Mouse (Mus musculus) cerebellum, adult 2 months (tissue): ENCODE data around the gene Ptgis. TPM values are rescaled to one million over a fixed set of nuclear protein-coding genes. Genes with fewer than 3 reads are reported as not detected.
A peak's percentile ranks its signal among the peaks of the same experiment; 100 is the strongest.

Experiments
- DNase-seq, 2 experiments: peaks; one replicate each; pipeline ENCODE4 v3.0.0; 2021
- H3K27ac ChIP-seq: fragments of 200-500 bp; 2 replicates; pipeline ENCODE4 v1.5.1; 2012; ENCODE audit warnings: low read length, control low read depth, inconsistent platforms; ENCODE audit not compliant: insufficient read depth
- H3K27me3 ChIP-seq: fragments of 200-500 bp; 2 replicates; pipeline ENCODE4 v1.6.1; 2012; ENCODE audit warnings: inconsistent platforms, mild to moderate bottlenecking, low read length, moderate library complexity; ENCODE audit not compliant: control insufficient read depth, insufficient read depth
- H3K4me1 ChIP-seq: fragments of 200-500 bp; 2 replicates; pipeline ENCODE4 v1.6.1; 2011; ENCODE audit warnings: low read length; ENCODE audit not compliant: control insufficient read depth, insufficient read depth
- H3K4me3 ChIP-seq: fragments of 200-500 bp; replicated peaks from 2 replicates; pipeline ENCODE3; 2011; ENCODE audit warnings: mild to moderate bottlenecking, low read depth, low read length, control low read depth; ENCODE audit not compliant: insufficient read depth
- CTCF ChIP-seq: fragments of 200-500 bp; IDR thresholded peaks from 2 replicates; pipeline ENCODE4 v1.5.1; 2011; ENCODE audit warnings: low read depth, mild to moderate bottlenecking, control low read depth, low read length, moderate library complexity, borderline replicate concordance; ENCODE audit not compliant: insufficient read depth
- POLR2A ChIP-seq: fragments of 200-500 bp; IDR thresholded peaks from 2 replicates; pipeline ENCODE4 v1.6.1; 2011; ENCODE audit warnings: low read length, control low read depth, borderline replicate concordance; ENCODE audit not compliant: insufficient read depth
- WGBS: fragments of 180-500 bp; shearing (Covaris S2); methylation state at CpG from one replicate; pipeline ENCODE4 v1.1.7; 2018; 5-methylcytosine and 5-hydroxymethylcytosine counted together
- polyA plus RNA-seq: library from polyadenylated mRNA; depleted of rRNA; stranded (reverse); fragments of >200 nt; gene quantifications from 2 replicates; pipeline ENCODE4 v1.2.3, GENCODE M21; 2012

Gene Ptgis
- polyA plus RNA-seq, 1 experiment, result 2.0 TPM

DNA sequence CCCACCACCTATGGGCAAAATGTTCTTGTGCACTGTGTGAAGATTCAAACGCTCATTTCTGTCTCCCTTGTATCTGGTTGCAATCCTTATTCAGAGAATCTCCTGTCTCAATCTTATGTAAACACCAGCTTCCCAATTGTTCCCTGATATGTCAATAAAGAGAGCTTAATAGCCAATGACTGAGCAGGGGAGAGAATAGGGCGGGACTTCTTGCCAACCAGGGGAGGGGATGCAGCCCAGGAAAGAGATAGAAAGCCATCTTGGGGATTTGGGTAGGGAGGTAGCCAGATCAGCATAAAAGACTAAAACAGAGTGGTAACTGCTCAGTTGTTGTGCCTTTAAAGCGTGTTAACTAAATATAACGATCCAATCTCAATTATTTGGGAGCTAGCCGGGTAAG lies 19.7 kb downstream of the Ptgis start:
- Histone ChIP-seq H3K4me3 (no peak overlapping the region), H3K27me3 (no peaks in the 10 kb centered on the region), H3K4me1 (no peaks in the 10 kb centered on the region), H3K27ac (no peak overlapping the region)
- DNase-seq, result no peak
- TF ChIP-seq CTCF (no peak), POLR2A (no peak)
- 81% methylated on average over 5 of the region's 5 CpGs for WGBS

DNA sequence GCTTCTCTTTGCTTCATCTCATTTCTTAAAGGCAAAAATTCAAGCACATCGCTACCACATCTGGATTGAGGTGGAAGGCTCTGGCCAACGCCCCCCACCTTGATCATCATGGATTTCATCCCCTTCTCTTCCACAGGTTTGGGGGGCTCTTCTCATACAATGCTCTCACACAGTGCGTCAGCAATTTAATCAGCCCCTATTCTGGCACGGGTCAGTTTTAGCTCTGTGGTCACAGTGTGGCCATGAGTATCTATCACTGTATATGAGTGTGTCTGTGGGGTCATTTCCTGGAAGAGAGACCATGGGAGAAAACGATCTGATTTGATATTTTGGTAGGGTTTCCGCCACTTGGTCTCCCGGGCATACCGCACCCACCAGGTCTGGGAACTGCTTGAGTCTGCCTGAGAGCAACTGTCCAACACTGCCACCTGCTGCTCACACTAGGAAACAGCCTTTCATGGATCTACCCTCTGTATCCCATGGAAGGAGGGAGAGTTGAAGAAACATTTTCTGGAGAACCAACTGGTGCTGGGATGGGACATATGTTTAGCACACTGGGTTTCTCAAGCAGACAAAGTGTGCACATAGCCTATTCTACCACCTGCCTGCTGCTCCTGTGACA lies 21.1 kb downstream of the Ptgis start:
- peak; percentile 99 for TF ChIP-seq CTCF
- TF ChIP-seq POLR2A, result no peak
- Histone ChIP-seq H3K27ac (no peak overlapping the region), H3K27me3 (no peaks in the 10 kb centered on the region), H3K4me3 (no peak overlapping the region), H3K4me1 (no peaks in the 10 kb centered on the region)
- DNase-seq, result peak; percentile 78 to 86
- WGBS, result 32% methylated on average over 8 of the region's 8 CpGs

DNA sequence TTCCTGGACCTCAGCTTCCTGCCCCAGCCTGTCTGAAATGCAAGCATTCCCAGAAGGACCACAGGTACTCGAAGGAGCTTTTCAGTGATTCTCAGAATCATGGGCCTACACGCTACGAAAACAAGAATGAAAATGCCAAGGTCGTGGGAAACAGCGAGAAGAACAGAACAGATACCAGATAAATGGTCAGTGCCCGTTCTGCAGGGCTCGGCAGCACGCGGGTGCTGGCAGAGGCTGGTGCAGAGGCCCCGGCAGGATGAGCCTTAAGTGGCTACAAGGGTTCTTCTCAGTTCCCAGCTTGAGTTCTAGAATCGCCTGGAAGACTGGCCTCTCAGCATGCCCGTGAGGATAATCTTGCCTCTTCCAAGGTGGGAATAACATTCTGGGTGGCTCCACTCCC lies 26.7 kb downstream of the Ptgis start:
- no peak overlapping the region for H3K27ac ChIP-seq
- H3K27me3 ChIP-seq, result no peaks in the 10 kb centered on the region
- WGBS, result 95% methylated on average over 12 of the region's 12 CpGs
- no peak overlapping the region for H3K4me3 ChIP-seq
- TF ChIP-seq POLR2A, result no peak
- no peak for TF ChIP-seq CTCF
- no peak for DNase-seq
- peaks cover 10% of the 10 kb centered on the region for H3K4me1 ChIP-seq

DNA sequence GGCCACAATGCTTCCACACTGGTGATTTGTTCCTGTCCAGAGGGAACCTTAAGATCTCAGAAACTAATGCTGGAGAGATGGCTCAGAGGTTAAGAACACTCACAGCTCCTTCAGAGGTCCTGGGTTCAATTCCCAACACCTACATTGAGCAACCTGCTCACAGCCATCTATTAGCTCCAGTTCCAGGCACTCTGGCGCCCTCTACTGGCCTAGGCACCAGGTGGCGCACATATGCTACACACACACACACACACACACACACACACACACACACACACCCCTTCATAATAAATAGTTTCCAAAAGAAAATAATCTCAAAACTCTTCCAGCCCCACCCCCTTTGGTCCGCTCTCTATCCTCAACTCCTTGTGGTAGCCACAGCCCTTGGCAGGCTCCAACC lies 27.3 kb downstream of the Ptgis start:
- Histone ChIP-seq H3K4me3 (no peak overlapping the region), H3K27me3 (no peaks in the 10 kb centered on the region), H3K4me1 (peaks cover 10% of the 10 kb centered on the region), H3K27ac (no peak overlapping the region)
- no peak for TF ChIP-seq POLR2A
- peak; percentile 11; the same call in 1 of the 2 replicates for TF ChIP-seq CTCF
- WGBS, result 89% methylated on average over 3 of the region's 3 CpGs
- DNase-seq, result no peak

DNA sequence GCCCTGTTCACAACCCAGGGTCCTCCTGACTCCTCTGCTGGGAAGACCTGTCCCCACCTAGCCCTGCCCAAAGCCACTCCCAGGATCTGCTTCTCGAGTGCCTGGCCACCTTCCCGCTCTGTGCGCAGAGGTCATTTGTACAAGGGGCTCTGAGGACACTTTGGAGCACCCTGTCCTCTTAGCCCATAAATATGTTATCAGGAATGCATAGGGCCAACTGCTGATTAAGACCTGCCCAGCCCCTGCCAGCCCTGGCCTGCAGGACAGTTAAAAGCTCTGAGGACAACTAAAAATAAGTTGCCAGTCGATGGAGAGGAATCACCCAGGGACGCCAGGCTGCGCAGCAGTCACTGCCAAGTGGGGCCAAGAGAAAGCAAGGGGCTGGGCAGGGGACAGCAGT lies 27.9 kb downstream of the Ptgis start:
- TF ChIP-seq POLR2A, result no peak
- no peak for TF ChIP-seq CTCF
- DNase-seq, result no peak
- 90% methylated on average over 6 of the region's 6 CpGs for WGBS
- Histone ChIP-seq H3K27me3 (no peaks in the 10 kb centered on the region), H3K4me3 (no peak overlapping the region), H3K4me1 (peaks cover 10% of the 10 kb centered on the region), H3K27ac (no peak overlapping the region)

DNA sequence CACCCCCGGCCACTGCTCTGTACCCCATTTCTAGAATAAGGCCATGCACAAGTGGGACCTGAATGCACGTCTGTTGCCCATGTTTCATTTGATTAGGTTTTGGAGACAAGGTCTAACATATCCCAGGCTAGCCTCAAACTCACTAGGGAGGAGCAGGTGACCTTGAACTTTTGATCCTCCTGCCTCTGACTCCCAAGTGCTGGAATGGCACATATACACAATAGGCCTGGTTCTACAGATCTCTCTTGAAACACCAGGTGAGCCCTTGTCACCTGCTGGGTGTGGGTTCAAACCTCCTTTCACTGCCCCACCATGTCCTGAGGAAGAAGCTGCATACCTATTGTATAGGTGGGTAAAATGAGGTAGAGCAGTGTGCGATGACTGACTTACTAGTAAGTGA lies 28.3 kb downstream of the Ptgis start:
- H3K27ac ChIP-seq, result no peak overlapping the region
- H3K4me3 ChIP-seq, result no peak overlapping the region
- TF ChIP-seq POLR2A (no peak), CTCF (no peak)
- 96% methylated on average over 3 of the region's 3 CpGs for WGBS
- H3K4me1 ChIP-seq, result peaks cover 10% of the 10 kb centered on the region
- H3K27me3 ChIP-seq, result no peaks in the 10 kb centered on the region
- no peak for DNase-seq

DNA sequence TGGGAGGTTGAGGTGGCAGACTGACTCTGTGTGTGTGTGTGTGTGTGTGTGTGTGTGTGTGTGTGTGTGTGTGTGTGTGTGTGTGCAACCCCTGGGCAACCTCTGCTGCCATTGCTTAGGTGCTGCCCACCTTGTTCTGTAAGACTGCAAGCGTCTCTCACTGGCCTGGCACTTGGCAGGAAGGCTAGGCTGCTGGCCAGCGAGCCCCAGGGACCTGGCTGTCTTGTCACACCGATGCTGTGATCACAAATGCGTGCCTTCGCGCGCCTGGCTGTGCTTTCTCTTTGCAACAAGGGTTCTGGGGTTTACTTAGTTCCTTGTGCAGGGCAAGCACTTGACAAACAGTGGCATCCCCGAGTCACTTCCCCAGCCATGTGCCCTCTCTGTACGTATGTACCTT lies 30.5 kb downstream of the Ptgis start:
- DNase-seq, result peak; percentile 85
- H3K27ac ChIP-seq, result no peak overlapping the region
- no peak overlapping the region for H3K4me3 ChIP-seq
- TF ChIP-seq CTCF, result no peak
- TF ChIP-seq POLR2A, result no peak
- no peaks in the 10 kb centered on the region for H3K27me3 ChIP-seq
- 8% methylated on average over 9 of the region's 9 CpGs for WGBS
- peaks cover 10% of the 10 kb centered on the region for H3K4me1 ChIP-seq

DNA sequence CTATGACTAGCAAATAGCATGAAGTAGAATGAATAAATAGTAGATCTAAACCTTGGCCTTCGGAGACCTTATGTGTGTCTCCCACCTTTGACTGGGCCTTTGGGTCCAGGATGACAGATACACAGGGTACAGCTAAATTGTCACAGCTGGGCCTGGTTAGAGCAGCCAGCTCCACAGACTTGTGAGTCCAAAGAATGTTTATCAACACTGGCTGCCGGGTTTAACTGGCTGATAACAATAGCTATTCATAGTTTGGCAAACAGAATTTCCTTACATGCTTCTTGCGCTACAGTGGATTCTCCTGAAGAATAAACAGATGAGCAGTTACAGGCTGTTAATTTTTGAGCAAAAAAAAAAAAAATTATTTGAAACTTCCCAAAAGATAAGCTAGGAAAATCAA lies 31.4 kb downstream of the Ptgis start:
- 90% methylated on average over 3 of the region's 3 CpGs for WGBS

More for the DNA sequence above, 31.4 kb downstream of the Ptgis start:
- no peak for TF ChIP-seq CTCF
- no peak for TF ChIP-seq POLR2A
- no peak for DNase-seq
- Histone ChIP-seq H3K4me3 (no peak overlapping the region), H3K27me3 (no peaks in the 10 kb centered on the region), H3K4me1 (peaks cover 10% of the 10 kb centered on the region), H3K27ac (no peak overlapping the region)
